Mouse (Mus musculus) intestine, embryonic 15.5 days (tissue): Measurements from ENCODE around the gene Ube3c. TPM values are rescaled to one million over a fixed set of nuclear protein-coding genes. Genes with fewer than 3 reads are reported as not detected.
A peak's percentile ranks its signal among the peaks of the same experiment; 100 is the strongest.
"Not testable (repeated sequence)": the region's sequence is repeated elsewhere in the genome, so short reads cannot be mapped to it uniquely, and the experiment has no call there.

Source experiments
- ATAC-seq: fragments of 200-750 bp; cut with Nextera tagmentation; 2 replicates; pipeline ENCODE4 v1.8.0; 2017; ENCODE audit warnings: moderate TSS enrichment, moderate library complexity
- H3K27ac ChIP-seq: fragments of 300-500 bp; sonication (generic); 2 replicates; pipeline ENCODE4 v1.5.1; 2015; ENCODE audit warnings: mild to moderate bottlenecking, inconsistent platforms
- H3K27me3 ChIP-seq: fragments of 300-500 bp; sonication (generic); replicated peaks from 2 replicates; pipeline ENCODE4 v1.6.1; 2015; ENCODE audit warnings: inconsistent platforms
- H3K36me3 ChIP-seq: fragments of 300-500 bp; sonication (generic); 2 replicates; pipeline ENCODE4 v1.6.1; 2015; ENCODE audit warnings: inconsistent platforms
- H3K4me1 ChIP-seq: fragments of 300-500 bp; sonication (generic); replicated peaks from 2 replicates; pipeline ENCODE4 v1.6.1; 2015; ENCODE audit warnings: inconsistent platforms
- H3K4me2 ChIP-seq: fragments of 300-500 bp; sonication (generic); replicated peaks from 2 replicates; pipeline ENCODE4 v1.6.1; 2015; ENCODE audit warnings: mild to moderate bottlenecking, inconsistent platforms
- H3K4me3 ChIP-seq: fragments of 300-500 bp; sonication (generic); replicated peaks from 2 replicates; pipeline ENCODE4 v1.5.1; 2015; ENCODE audit warnings: inconsistent platforms
- H3K9ac ChIP-seq: fragments of 300-500 bp; sonication (generic); 2 replicates; pipeline ENCODE4 v1.6.1; 2015; ENCODE audit warnings: inconsistent platforms
- H3K9me3 ChIP-seq: fragments of 300-500 bp; sonication (generic); 2 replicates; pipeline ENCODE4 v1.6.1; 2016; ENCODE audit warnings: inconsistent platforms
- WGBS: fragments of 180-500 bp; shearing (Covaris S2); methylation state at CpG from one replicate; pipeline ENCODE4 v1.1.7; 2015; 5-methylcytosine and 5-hydroxymethylcytosine counted together
- polyA plus RNA-seq: library from polyadenylated mRNA; unstranded; fragments of >200 nt; fragmentation: Nextera tagmentation; extraction: Ambion mirVana; gene quantifications from 2 replicates; pipeline ENCODE4 v1.2.1, GENCODE M21; 2015

The Ube3c gene
- 25.5 and 25.6 TPM in 2 replicates for polyA plus RNA-seq

GRCm38 (mm10) chr5:29568848-29569377 is at the start of gene Ube3c:
Gene Ube3c, plus strand, starts transcription at chr5:29569242.
- peaks cover 10% of the 10 kb centered on the region for H3K4me1 ChIP-seq
- H3K4me2 ChIP-seq = peak within 1 kb of the TSS; percentile 89
- no peaks in the 10 kb centered on the region for H3K36me3 ChIP-seq
- peak; percentile 98 for ATAC-seq
- no peaks in the 10 kb centered on the region for H3K9me3 ChIP-seq
- H3K9ac ChIP-seq = peak within 1 kb of the TSS; percentile 74
- peak within 1 kb of the TSS; percentile 85 for H3K4me3 ChIP-seq
- no peaks in the 10 kb centered on the region for H3K27me3 ChIP-seq
- H3K27ac ChIP-seq = peak within 1 kb of the TSS; percentile 91
- WGBS = under 1% methylated on average over 72 of the region's 72 CpGs

DNA sequence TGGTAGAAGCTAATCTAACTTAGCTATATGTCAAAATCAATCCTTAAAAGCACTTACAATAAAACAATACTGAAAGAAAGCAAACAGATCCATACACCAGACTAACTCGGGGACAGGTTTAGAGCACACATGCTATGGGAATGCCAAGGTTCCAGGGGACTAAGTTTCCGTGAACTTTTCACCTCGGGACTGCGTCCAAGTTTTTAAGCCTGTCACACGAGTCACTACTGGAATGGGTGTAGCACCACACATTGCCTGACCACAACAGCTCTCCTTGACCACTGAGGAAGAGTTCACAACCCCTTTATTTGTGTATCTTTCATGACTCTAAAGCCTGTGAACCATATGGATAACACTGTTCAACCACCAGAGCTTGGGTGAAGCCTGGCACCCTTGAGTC is 8.9 kb upstream of the Ube3c start:
- Histone ChIP-seq H3K9me3 (no peaks in the 10 kb centered on the region), H3K4me2 (no peak overlapping the region), H3K27ac (no peak overlapping the region), H3K27me3 (no peaks in the 10 kb centered on the region), H3K4me1 (no peaks in the 10 kb centered on the region), H3K4me3 (no peak overlapping the region), H3K9ac (no peak overlapping the region), H3K36me3 (no peaks in the 10 kb centered on the region)
- 85% methylated on average over 5 of the region's 5 CpGs for WGBS
- ATAC-seq = no peak

GRCm38 (mm10) chr5:29560667-29561066 is 8.4 kb upstream of the Ube3c start:
- WGBS = 92% methylated on average over 2 of the region's 2 CpGs
- ATAC-seq = no peak
- no peaks in the 10 kb centered on the region for H3K4me1 ChIP-seq
- H3K4me3 ChIP-seq = no peak overlapping the region
- H3K9ac ChIP-seq = no peak overlapping the region
- no peak overlapping the region for H3K4me2 ChIP-seq
- H3K27me3 ChIP-seq = no peaks in the 10 kb centered on the region
- H3K9me3 ChIP-seq = no peaks in the 10 kb centered on the region
- no peak overlapping the region for H3K27ac ChIP-seq
- H3K36me3 ChIP-seq = no peaks in the 10 kb centered on the region

DNA sequence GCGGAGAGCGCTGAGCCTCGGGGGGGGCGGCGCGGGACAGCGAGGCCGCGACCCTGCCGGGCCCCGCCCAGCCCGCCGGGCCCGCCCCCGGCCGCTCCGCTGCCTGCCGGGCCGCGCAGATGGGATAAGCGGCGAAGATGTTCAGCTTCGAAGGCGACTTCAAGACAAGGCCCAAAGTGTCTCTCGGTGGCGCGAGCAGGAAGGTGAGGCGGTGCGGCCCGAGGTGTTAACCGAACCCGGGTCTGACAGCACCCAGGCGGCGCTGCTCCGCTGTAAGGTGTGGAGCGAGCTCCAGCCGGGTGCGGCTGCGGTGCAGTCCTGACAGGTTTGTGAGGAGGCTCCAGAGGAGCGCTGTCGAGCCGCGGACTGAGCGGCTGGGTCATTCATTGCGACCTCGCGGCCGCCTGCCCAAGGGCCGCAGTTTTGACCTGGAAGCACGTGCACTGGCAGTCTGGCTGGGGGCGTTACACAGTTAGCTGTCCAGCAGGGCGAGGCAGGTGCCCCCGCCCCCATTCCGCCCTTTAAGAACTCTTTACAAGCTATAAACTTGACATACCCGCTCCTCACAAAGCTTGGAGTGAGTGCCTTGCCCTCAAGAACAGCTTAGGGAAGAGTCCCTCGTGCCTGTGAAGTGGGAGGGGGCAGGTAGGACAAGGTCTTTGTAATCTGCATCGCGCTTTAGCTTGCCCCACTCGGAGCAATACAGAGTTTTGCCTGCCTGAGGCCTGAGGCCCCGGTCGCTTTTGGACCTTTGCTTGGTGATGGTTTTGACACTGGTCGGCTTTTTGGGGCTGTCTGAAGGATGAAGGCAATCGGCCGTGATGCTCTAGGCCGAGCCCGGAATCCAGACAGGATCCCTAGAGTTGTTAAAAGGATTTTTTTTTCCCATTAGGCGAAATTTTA is 587 bp downstream of the Ube3c start:
- Histone ChIP-seq H3K9ac (peak overlapping the region; percentile 74), H3K4me1 (peaks cover 10% of the 10 kb centered on the region), H3K4me3 (peak overlapping the region; percentile 85), H3K9me3 (no peaks in the 10 kb centered on the region), H3K36me3 (no peaks in the 10 kb centered on the region), H3K27ac (peak overlapping the region; percentile 91), H3K27me3 (no peaks in the 10 kb centered on the region), H3K4me2 (peak overlapping the region; percentile 89)
- 2% methylated on average over 66 of the region's 67 CpGs for WGBS
- ATAC-seq = peak; percentile 92

DNA sequence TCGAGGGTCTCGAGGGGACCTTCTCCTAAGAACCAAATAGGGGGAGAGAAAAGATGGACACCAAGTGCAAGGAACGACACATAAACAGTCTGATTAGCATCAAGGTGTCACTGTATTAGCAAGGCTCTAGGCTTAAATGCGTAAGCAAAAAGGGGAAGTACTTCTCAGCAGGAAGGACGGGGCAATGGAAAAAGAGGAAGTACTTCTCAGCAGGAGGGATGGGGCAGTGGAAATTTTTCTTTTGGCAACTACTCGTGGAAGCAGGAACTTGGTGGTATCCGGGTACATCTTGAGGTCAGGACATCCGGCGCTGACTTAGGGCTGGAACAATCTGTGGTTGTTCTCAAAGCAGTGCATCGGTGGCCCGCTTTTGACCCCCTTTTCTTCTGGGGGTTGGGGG is 5.2 kb downstream of the Ube3c start:
- H3K9me3 ChIP-seq, H3K4me2 ChIP-seq, H3K27me3 ChIP-seq, H3K9ac ChIP-seq, H3K4me3 ChIP-seq, H3K27ac ChIP-seq, H3K36me3 ChIP-seq, ATAC-seq: not testable (repeated sequence)
- 83% methylated on average over 11 of the region's 11 CpGs for WGBS
- peaks cover 10% of the 10 kb centered on the region for H3K4me1 ChIP-seq

- H3K9ac ChIP-seq = no peak overlapping the region
- no peaks in the 10 kb centered on the region for H3K36me3 ChIP-seq
- no peak for ATAC-seq
- H3K27ac ChIP-seq = no peak overlapping the region
- H3K4me3 ChIP-seq = no peak overlapping the region
- H3K9me3 ChIP-seq = no peaks in the 10 kb centered on the region
- H3K4me2 ChIP-seq = no peak overlapping the region
- 34% methylated on average over 2 of the region's 2 CpGs for WGBS
- peaks cover 7% of the 10 kb centered on the region for H3K4me1 ChIP-seq
- no peaks in the 10 kb centered on the region for H3K27me3 ChIP-seq
Measured at GRCm38 (mm10) chr5:29575085-29575484, 6.0 kb downstream of the Ube3c start.

DNA sequence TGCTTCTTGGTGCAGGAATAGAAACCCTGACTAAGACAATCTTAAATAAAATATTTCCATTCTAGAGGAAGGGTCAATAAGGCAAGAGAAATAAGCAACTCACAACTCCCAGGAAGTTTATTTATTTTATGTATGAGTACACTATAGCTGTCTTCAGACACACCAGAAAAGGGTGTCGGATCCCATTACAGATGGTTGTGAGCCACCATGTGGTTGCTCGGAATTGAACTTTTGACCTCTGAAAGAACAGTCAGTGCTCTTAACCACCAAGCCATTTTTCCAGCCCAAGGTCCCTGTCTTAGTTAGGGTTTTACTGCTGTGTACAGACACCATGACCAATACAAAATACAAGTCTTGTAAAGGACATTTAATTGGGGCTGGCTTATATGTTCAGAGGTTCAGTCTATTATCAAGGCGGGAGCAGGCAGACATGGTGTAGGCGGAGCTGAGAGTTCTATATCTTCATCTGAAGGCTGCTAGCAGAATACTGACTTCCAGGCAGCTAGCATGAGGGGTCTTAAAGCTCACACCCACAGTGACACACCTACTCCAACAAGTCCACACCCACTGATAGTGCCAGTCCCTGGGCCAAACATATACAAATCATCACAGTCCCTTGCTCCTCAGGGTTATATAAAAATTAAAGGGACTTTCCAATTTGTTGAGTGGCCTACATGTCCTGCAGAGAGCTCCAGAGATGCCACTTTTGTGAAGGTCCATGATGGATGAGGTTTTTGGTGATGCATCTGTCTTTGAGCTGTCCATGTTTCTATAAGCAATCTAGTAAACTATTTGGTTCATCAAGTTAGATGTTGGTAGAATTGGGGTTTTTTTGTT is 9.0 kb downstream of the Ube3c start:
- WGBS = 85% methylated on average over 4 of the region's 4 CpGs

GRCm38 (mm10) chr5:29583880-29584595 is 15.0 kb downstream of the Ube3c start:
- Histone ChIP-seq H3K9me3 (no peaks in the 10 kb centered on the region), H3K9ac (no peak overlapping the region), H3K4me3 (no peak overlapping the region), H3K36me3 (peaks cover 7% of the 10 kb centered on the region; the same call in 1 of the 2 replicates), H3K4me1 (no peaks in the 10 kb centered on the region), H3K4me2 (no peak overlapping the region), H3K27ac (no peak overlapping the region), H3K27me3 (no peaks in the 10 kb centered on the region)
- WGBS = 77% methylated on average over 2 of the region's 2 CpGs
- no peak for ATAC-seq

More for the DNA sequence above, 9.0 kb downstream of the Ube3c start:
- Histone ChIP-seq H3K9me3 (no peaks in the 10 kb centered on the region), H3K4me1 (no peaks in the 10 kb centered on the region), H3K36me3 (no peaks in the 10 kb centered on the region), H3K9ac (no peak overlapping the region), H3K27ac (no peak overlapping the region), H3K27me3 (no peaks in the 10 kb centered on the region), H3K4me2 (no peak overlapping the region), H3K4me3 (no peak overlapping the region)
- ATAC-seq = no peak

DNA sequence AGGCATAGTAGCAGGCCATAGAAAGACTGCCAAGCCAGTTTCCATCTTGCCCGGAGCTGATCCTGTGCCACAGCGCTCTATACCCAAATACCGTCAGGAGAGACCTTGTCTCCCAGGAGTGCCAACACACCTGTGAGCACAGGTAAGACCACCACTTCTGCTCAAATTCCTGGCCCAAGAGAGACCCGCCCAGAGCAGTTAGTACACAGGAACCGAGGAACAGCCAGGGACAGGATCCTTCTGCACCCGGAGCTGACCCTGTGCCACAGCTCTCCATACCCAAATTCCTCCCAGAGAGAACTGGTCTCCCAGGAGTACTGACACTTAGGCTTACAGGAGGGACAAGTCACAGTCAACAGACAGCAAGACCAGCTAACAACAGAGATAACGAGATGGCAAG is 23.1 kb downstream of the Ube3c start:
- 96% methylated on average over 7 of the region's 7 CpGs for WGBS
- H3K4me1 ChIP-seq, H3K4me3 ChIP-seq, H3K27ac ChIP-seq, H3K27me3 ChIP-seq, H3K9me3 ChIP-seq, ATAC-seq, H3K4me2 ChIP-seq, H3K9ac ChIP-seq: not testable (repeated sequence)
- H3K36me3 ChIP-seq = peaks cover 20% of the 10 kb centered on the region

DNA sequence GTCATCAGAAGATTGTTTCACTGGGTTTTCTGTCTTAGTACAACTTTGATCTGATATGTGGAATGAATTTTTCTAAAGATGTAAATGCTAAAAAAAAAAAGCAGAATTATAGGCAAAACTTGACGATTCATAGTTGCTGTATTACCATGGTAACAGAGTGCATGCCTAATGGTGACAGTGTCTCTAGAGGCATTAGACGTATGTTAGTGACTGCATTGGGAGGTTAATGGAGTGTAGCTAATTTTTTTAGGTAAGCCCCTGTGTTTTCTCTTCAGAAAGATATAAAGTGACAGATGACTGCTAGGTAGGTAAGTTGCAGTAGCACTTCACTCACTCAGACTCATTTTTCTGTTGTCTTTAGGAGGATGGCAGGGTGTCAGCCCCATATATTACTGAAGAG is 37.5 kb downstream of the Ube3c start:
- H3K27me3 ChIP-seq = no peaks in the 10 kb centered on the region
- no peak for ATAC-seq
- peaks cover 19% of the 10 kb centered on the region for H3K36me3 ChIP-seq
- no peak overlapping the region for H3K27ac ChIP-seq
- H3K9me3 ChIP-seq = no peaks in the 10 kb centered on the region
- no peak overlapping the region for H3K9ac ChIP-seq
- no peaks in the 10 kb centered on the region for H3K4me1 ChIP-seq
- WGBS = 83% methylated on average over 2 of the region's 2 CpGs
- H3K4me2 ChIP-seq = no peak overlapping the region
- H3K4me3 ChIP-seq = no peak overlapping the region

DNA sequence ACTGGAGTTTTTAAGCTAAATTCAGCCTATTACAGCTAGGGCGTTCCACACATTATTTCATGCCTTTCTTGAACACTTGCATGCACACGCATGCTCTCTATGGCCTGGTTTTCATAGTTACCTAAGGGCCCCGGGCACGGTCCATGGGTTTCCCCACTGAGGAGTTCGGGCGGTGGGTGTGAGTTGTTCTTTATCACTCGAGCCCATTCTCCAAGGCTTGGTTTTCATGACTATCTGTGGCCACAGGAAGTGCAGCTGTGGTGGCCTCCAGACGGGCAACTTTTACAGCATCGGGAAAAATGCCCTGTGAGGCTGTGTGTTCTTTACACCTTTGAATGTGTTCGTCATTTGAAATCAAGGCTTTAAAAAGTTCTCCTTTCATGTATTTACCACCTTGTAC is 56.6 kb downstream of the Ube3c start:
- Histone ChIP-seq H3K36me3 (no peaks in the 10 kb centered on the region; the same call in 1 of the 2 replicates), H3K4me2 (no peak overlapping the region), H3K27ac (no peak overlapping the region), H3K9ac (no peak overlapping the region), H3K9me3 (no peaks in the 10 kb centered on the region), H3K4me1 (no peaks in the 10 kb centered on the region), H3K4me3 (no peak overlapping the region), H3K27me3 (no peaks in the 10 kb centered on the region)
- 90% methylated on average over 10 of the region's 10 CpGs for WGBS
- no peak for ATAC-seq

- WGBS = 93% methylated on average over 2 of the region's 2 CpGs
- Histone ChIP-seq H3K4me1 (no peaks in the 10 kb centered on the region), H3K27ac (no peak overlapping the region), H3K27me3 (no peaks in the 10 kb centered on the region), H3K4me3 (no peak overlapping the region), H3K9ac (no peak overlapping the region), H3K36me3 (peaks cover 4% of the 10 kb centered on the region; the same call in 1 of the 2 replicates), H3K9me3 (no peaks in the 10 kb centered on the region), H3K4me2 (no peak overlapping the region)
- ATAC-seq = no peak
Measured at GRCm38 (mm10) chr5:29629941-29630340, 60.9 kb downstream of the Ube3c start.
